Mouse (Mus musculus): ENCODE results near the gene Olfr1109.

- TF ChIP-seq E2F4 (IDR thresholded peaks at IDR 0.05; ENCODE audit: insufficient replicate concordance, low read depth, low read length): no peak
- no peak for TF ChIP-seq MEF2A (IDR thresholded peaks at IDR 0.05; ENCODE audit: borderline replicate concordance, low read depth, low read length)
- TF ChIP-seq POLR2A (IDR thresholded peaks at IDR 0.05; ENCODE audit: low read depth, low read length): no peak
- no peak for TF ChIP-seq CTCF (conservative IDR thresholded peaks at IDR 0.05 in 1 of 2, IDR thresholded peaks at IDR 0.05 in 1 of 2; ENCODE audit: low read depth in 2 of 2, low read length in 2 of 2)
- TF ChIP-seq CHD2 (IDR thresholded peaks at IDR 0.05; ENCODE audit: low read length): no peak
- TF ChIP-seq SMC3 (IDR thresholded peaks at IDR 0.05; ENCODE audit: low read depth, low read length): no peak
- no peak for TF ChIP-seq POLR2AphosphoS2 (IDR thresholded peaks at IDR 0.05; ENCODE audit: low read depth, low read length)
- no peak for TF ChIP-seq TCF12 (IDR thresholded peaks at IDR 0.05; ENCODE audit: low read depth, low read length)
- TF ChIP-seq MAFK (IDR thresholded peaks at IDR 0.05; ENCODE audit: insufficient replicate concordance, low read length): no peak
Measured at GRCm38 (mm10) chr2:87075717-87076116, 20.1 kb downstream of the Olfr1109 start, which contains the start of gene Olfr1107.

Data from CH12.LX (cell line).